Mouse (Mus musculus) heart, postnatal 0 days (tissue): ENCODE results near the gene Med22. TPM values are rescaled to one million over a fixed set of nuclear protein-coding genes. Genes with fewer than 3 reads are reported as not detected.
"Not testable (repeated sequence)": the region's sequence is repeated elsewhere in the genome, so short reads cannot be mapped to it uniquely, and the experiment has no call there.

Source experiments
- ATAC-seq: fragments of 200-750 bp; cut with Nextera tagmentation; 2 replicates; pipeline ENCODE4 v1.8.0; 2017; ENCODE audit warnings: low read depth, moderate number of reproducible peaks, moderate library complexity; ENCODE audit not compliant: insufficient read depth
- DNase-seq: peaks from one replicate; pipeline ENCODE4 v3.0.0-alpha.2; 2016; ENCODE audit warnings: low spot score
- H3K27ac ChIP-seq: fragments of 300-500 bp; sonication (generic); 2 replicates; pipeline ENCODE4 v1.5.1; 2014; ENCODE audit warnings: low read depth, mild to moderate bottlenecking
- H3K27me3 ChIP-seq: fragments of 300-500 bp; sonication (generic); 2 replicates; pipeline ENCODE4 v1.6.1; 2014; ENCODE audit warnings: low read length, mixed read lengths; ENCODE audit not compliant: control insufficient read depth, insufficient read depth
- H3K36me3 ChIP-seq: fragments of 300-500 bp; sonication (generic); replicated peaks from 2 replicates; pipeline ENCODE4 v1.6.1; 2014; ENCODE audit warnings: low read length, mixed read lengths; ENCODE audit not compliant: control insufficient read depth, insufficient read depth
- H3K4me1 ChIP-seq: fragments of 300-500 bp; sonication (generic); 2 replicates; pipeline ENCODE4 v1.6.1; 2014; ENCODE audit warnings: antibody characterized with exemption; ENCODE audit not compliant: control insufficient read depth, insufficient read depth
- H3K4me2 ChIP-seq: fragments of 300-500 bp; sonication (generic); 2 replicates; pipeline ENCODE4 v1.6.1; 2014; ENCODE audit warnings: low read depth, mild to moderate bottlenecking, low read length, moderate library complexity
- H3K4me3 ChIP-seq: fragments of 300-500 bp; sonication (generic); 2 replicates; pipeline ENCODE4 v1.5.1; 2014; ENCODE audit warnings: low read depth, low read length
- H3K9ac ChIP-seq: fragments of 300-500 bp; sonication (generic); replicated peaks from 2 replicates; pipeline ENCODE4 v1.6.1; 2014; ENCODE audit warnings: low read depth, low read length, mixed read lengths
- H3K9me3 ChIP-seq: fragments of 300-500 bp; sonication (generic); replicated peaks from 2 replicates; pipeline ENCODE4 v1.6.1; 2016; ENCODE audit warnings: low read length; ENCODE audit not compliant: control insufficient read depth
- CTCF ChIP-seq: IDR thresholded peaks from 2 replicates; pipeline ENCODE4 v1.5.1; 2016; ENCODE audit warnings: antibody characterized with exemption, control low read depth, low read depth
- EP300 ChIP-seq: IDR thresholded peaks from 2 replicates; pipeline ENCODE4 v1.6.1; 2016; ENCODE audit warnings: antibody characterized with exemption, low read depth
- WGBS: fragments of 180-500 bp; shearing (Covaris S2); extraction: QIAGEN DNeasy Blood & Tissue Kit; methylation state at CpG from one replicate; pipeline ENCODE4 v1.1.7; 2014; 5-methylcytosine and 5-hydroxymethylcytosine counted together
- polyA plus RNA-seq: library from polyadenylated mRNA; unstranded; fragments of >200 nt; fragmentation: Nextera tagmentation; extraction: Ambion mirVana; gene quantifications from 2 replicates; pipeline ENCODE4 v1.2.1, GENCODE M21; 2015
- total RNA-seq: library from RNA; depleted of rRNA; stranded (reverse); fragments of >200 nt; gene quantifications from 2 replicates; pipeline ENCODE4 v1.2.3, GENCODE M21; 2014; ENCODE audit warnings: low replicate concordance

Gene Med22
- total and polyA plus RNA-seq, 2 experiments from 2014 or later = 35.2 to 38.0 TPM

DNA sequence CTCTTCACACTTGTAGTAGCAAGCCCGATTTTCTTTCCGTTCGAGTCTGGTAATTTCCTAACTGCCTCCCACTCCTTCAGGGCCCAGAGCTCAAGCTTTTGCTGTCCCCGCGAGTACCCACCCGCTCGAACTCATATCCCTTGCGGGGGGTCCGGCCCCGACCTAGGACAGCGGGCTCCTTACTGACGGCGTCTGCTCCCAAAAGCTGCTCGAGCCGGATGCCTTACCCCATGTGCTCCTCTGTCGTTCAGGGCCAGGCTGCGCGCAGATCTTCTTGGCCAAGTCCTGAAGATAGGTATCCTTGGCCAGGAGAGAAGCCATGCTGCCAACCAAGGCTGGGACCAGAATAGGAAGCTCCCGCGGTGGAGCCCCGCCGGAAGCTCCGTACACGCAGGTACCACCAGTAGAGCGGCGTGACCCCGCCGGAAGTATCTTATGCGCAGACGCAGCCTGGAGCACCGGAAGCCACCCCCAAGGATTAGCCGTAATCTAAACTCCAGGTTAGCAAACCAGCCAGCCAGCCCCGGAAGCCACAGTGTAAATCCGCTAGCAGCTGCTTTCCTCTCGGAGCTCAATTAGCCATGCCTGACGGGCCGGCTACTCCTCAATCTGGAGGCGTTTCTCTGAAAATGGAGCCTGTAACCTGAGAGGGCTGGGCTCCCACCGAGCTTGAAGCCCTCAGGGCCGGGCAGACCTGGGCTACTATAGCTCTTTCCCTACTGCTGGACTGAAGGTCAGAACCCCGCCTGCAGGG is 7.8 kb downstream of the Med22 start, which contains the start of gene Surf6:
Gene Surf6, minus strand, starts transcription at position 413 of the 754 bp plus-strand sequence.
- Histone ChIP-seq H3K9ac (peak within 1 kb of the TSS; percentile 77), H3K27ac (peak within 1 kb of the TSS; percentile 87), H3K4me2 (peak within 1 kb of the TSS; percentile 95), H3K36me3 (peaks cover 44% of the 10 kb centered on the region), H3K27me3 (no peaks in the 10 kb centered on the region), H3K9me3 (no peaks in the 10 kb centered on the region), H3K4me3 (peak within 1 kb of the TSS; percentile 89), H3K4me1 (peaks cover 12% of the 10 kb centered on the region)
- WGBS = under 1% methylated on average over 41 of the region's 41 CpGs
- DNase-seq (peak; percentile 97), ATAC-seq (peak; percentile 93)
- TF ChIP-seq EP300 (peak; percentile 24; the same call in 1 of the 2 replicates), CTCF (no peak)

DNA sequence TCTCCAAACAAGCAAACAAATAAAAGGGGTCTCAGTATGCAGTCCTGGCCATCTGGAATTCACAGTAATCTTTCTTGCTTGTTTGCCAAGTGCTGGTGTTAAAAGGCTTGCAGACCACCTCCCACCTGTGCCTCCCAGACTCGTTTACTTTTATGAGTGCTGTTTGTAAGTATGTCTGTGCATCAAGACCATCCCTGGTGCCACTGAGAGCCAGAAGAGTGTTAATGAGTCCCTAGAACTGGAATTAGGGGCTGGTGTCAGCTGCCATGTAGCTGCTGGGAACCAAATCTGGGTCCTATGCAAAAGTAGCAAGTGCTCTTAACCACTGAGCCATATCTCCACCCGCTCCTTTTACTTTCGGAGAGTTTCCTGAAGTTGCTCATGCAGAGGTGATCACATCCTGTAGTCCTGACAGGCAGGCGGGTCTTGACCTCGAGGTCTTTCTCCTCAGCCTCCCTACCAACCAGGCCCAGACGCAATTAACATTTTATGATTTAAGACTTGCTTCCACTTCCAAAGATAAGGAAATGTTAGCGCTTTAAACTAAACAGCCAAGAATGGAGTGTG is 8.6 kb downstream of the Med22 start:
- 7% methylated on average over 7 of the region's 7 CpGs for WGBS
- H3K4me3 ChIP-seq = peak overlapping the region; percentile 89
- peaks cover 46% of the 10 kb centered on the region for H3K36me3 ChIP-seq
- H3K9me3 ChIP-seq = no peaks in the 10 kb centered on the region
- H3K4me2 ChIP-seq = peak overlapping the region; percentile 95
- TF ChIP-seq CTCF = no peak
- H3K4me1 ChIP-seq = peaks cover 12% of the 10 kb centered on the region
- ATAC-seq = no peak
- H3K27ac ChIP-seq = peak overlapping the region; percentile 87
- H3K9ac ChIP-seq = peak overlapping the region; percentile 77
- DNase-seq = no peak
- no peaks in the 10 kb centered on the region for H3K27me3 ChIP-seq

DNA sequence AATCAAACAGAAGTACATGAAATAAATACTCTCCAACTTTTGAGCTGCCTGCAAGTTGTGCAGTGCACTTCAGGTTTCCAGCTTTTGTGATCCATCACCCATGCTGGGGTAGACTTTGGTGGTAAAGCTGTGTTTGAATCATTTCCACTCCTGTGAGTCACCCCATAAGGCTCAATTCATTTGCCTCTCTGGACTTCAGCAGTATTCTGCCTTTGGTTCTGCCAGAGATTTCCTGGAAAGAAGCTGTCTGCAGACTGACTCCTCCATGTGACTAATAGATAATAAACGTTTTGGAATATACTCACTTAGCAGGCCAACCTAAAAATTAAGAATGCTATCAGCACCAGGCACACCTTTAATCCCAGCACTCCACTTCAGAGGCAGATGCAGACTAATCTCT is 9.7 kb downstream of the Med22 start:
- ATAC-seq (no peak), DNase-seq (no peak)
- no peak overlapping the region for H3K4me2 ChIP-seq
- WGBS = 46% methylated on average over 1 of the region's 1 CpGs
- TF ChIP-seq EP300 (no peak), CTCF (no peak)
- H3K27ac ChIP-seq = no peak overlapping the region
- peaks cover 42% of the 10 kb centered on the region for H3K36me3 ChIP-seq
- no peaks in the 10 kb centered on the region for H3K9me3 ChIP-seq
- H3K27me3 ChIP-seq = no peaks in the 10 kb centered on the region
- H3K4me3 ChIP-seq = no peak overlapping the region
- no peak overlapping the region for H3K9ac ChIP-seq
- H3K4me1 ChIP-seq = peaks cover 12% of the 10 kb centered on the region

DNA sequence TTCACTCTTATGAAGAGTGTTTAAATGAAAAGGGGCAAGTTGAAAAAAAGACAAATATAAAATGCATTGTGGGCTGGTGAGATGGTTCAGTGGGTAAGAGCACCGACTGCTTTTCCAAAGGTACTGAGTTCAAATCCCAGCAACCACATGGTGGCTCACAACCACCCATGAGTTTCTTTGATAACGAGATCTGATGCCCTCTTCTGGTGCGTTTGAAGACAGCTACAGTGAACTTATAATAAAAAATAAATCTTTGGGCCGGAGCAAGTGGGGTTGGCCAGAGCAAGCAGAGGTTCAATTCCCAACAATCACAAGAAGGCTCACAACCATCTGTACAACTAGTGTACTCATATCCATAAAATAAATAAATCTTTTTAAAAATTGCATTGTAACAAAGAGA is 14.6 kb downstream of the Med22 start:
- ATAC-seq (no peak), DNase-seq (no peak)
- TF ChIP-seq EP300 = no peak
- TF ChIP-seq CTCF = no peak
- H3K27me3 ChIP-seq = no peaks in the 10 kb centered on the region
- H3K36me3 ChIP-seq = peaks cover 77% of the 10 kb centered on the region
- H3K9me3 ChIP-seq = no peaks in the 10 kb centered on the region
- no peak overlapping the region for H3K4me3 ChIP-seq
- H3K9ac ChIP-seq = no peak overlapping the region
- WGBS = 86% methylated on average over 4 of the region's 4 CpGs
- no peaks in the 10 kb centered on the region for H3K4me1 ChIP-seq
- no peak overlapping the region for H3K4me2 ChIP-seq
- no peak overlapping the region for H3K27ac ChIP-seq

DNA sequence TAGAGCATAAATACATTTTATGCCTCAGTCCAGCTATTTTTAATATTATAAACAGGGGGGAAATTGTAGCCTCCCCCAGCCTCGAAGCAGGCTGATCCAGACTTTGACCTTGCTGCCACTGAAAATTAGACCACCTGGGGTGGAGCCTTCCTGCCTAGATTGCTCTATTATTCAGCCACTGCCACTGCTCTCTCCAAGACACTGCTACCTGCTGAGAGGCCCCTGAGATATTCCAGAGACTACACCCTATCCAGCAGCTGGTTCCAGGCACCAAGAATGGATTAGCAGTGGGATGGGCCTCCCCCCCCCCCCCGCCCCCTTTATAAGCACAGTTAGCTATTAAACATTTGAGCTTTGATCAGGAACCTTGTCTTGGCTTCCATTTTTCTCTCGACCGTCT is 24.3 kb downstream of the Med22 start:
- H3K4me3 ChIP-seq, ATAC-seq, H3K9ac ChIP-seq, H3K9me3 ChIP-seq, H3K27ac ChIP-seq, DNase-seq, H3K27me3 ChIP-seq, H3K4me2 ChIP-seq, H3K4me1 ChIP-seq: not testable (repeated sequence)
- WGBS = 71% methylated on average over 4 of the region's 4 CpGs
- peaks cover 25% of the 10 kb centered on the region for H3K36me3 ChIP-seq

DNA sequence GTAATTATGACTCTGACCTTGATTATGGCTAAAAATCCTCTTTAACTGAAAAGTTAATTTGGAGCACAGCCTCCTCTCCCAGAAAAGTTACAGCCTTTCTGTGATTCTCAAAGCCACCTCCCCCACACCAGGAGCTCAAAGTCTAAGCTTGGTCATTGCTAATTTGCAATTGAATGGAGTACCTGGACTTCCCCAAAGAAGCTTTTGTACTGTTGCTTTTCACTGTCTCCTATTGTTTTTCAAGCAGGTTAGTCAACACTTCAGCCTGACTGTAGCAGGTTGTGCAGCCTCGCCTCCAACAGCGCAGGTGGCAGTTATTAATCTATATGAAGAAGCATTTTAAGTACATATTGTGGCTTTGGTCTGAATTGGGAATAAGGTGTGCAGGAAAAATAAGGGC is 24.9 kb downstream of the Med22 start:
- not testable (repeated sequence) for H3K27me3 ChIP-seq, H3K4me1 ChIP-seq, H3K9ac ChIP-seq, H3K4me2 ChIP-seq, H3K4me3 ChIP-seq, ATAC-seq, H3K27ac ChIP-seq, DNase-seq, H3K9me3 ChIP-seq
- H3K36me3 ChIP-seq = peaks cover 19% of the 10 kb centered on the region
- 92% methylated on average over 2 of the region's 2 CpGs for WGBS
